Mouse (Mus musculus) stomach, postnatal 0 days (tissue): ENCODE data around the gene Msi2. TPM values are rescaled to one million over a fixed set of nuclear protein-coding genes. Genes with fewer than 3 reads are reported as not detected.
A peak's percentile ranks its signal among the peaks of the same experiment; 100 is the strongest.

ENCODE experiments used
- ATAC-seq: fragments of 200-750 bp; cut with Nextera tagmentation; 2 replicates; pipeline ENCODE4 v1.8.0; 2017; ENCODE audit not compliant: low FRiP score, low TSS enrichment
- DNase-seq: peaks from one replicate; pipeline ENCODE4 v3.0.0-alpha.2; 2016; ENCODE audit warnings: low spot score
- H3K27ac ChIP-seq: fragments of 300-500 bp; sonication (generic); replicated peaks from 2 replicates; pipeline ENCODE4 v1.5.1; 2014; ENCODE audit warnings: mild to moderate bottlenecking, control low read depth
- H3K27me3 ChIP-seq: fragments of 300-500 bp; sonication (generic); 2 replicates; pipeline ENCODE4 v1.6.1; 2014; ENCODE audit warnings: low read length; ENCODE audit not compliant: control insufficient read depth, insufficient read depth
- H3K36me3 ChIP-seq: fragments of 300-500 bp; sonication (generic); 2 replicates; pipeline ENCODE4 v1.6.1; 2014; ENCODE audit warnings: low read length, mixed read lengths; ENCODE audit not compliant: control insufficient read depth, insufficient read depth
- H3K4me1 ChIP-seq: fragments of 300-500 bp; sonication (generic); replicated peaks from 2 replicates; pipeline ENCODE4 v1.6.1; 2014; ENCODE audit warnings: antibody characterized with exemption; ENCODE audit not compliant: control insufficient read depth, insufficient read depth
- H3K4me2 ChIP-seq: fragments of 300-500 bp; sonication (generic); replicated peaks from 2 replicates; pipeline ENCODE4 v1.6.1; 2014; ENCODE audit warnings: low read depth, mild to moderate bottlenecking, control low read depth, moderate library complexity
- H3K4me3 ChIP-seq: fragments of 300-500 bp; sonication (generic); 2 replicates; pipeline ENCODE4 v1.5.1; 2014; ENCODE audit warnings: low read depth, low read length, control low read depth
- H3K9ac ChIP-seq: fragments of 300-500 bp; sonication (generic); 2 replicates; pipeline ENCODE4 v1.6.1; 2014; ENCODE audit warnings: mild to moderate bottlenecking, low read length, control low read depth, mixed read lengths
- H3K9me3 ChIP-seq: fragments of 300-500 bp; sonication (generic); 2 replicates; pipeline ENCODE4 v1.6.1; 2016; ENCODE audit warnings: low read length; ENCODE audit not compliant: control insufficient read depth
- CTCF ChIP-seq: IDR thresholded peaks from 2 replicates; pipeline ENCODE4 v1.5.1; 2016; ENCODE audit warnings: antibody characterized with exemption, low read depth, mild to moderate bottlenecking, moderate library complexity
- EP300 ChIP-seq: optimal IDR thresholded peaks from 2 replicates; pipeline ENCODE3; 2016; ENCODE audit warnings: antibody characterized with exemption
- WGBS: fragments of 180-500 bp; shearing (Covaris S2); extraction: QIAGEN DNeasy Blood & Tissue Kit; methylation state at CpG from one replicate; pipeline ENCODE4 v1.1.7; 2014; 5-methylcytosine and 5-hydroxymethylcytosine counted together
- polyA plus RNA-seq: library from polyadenylated mRNA; unstranded; fragments of >200 nt; fragmentation: Nextera tagmentation; extraction: Ambion mirVana; gene quantifications from 2 replicates; pipeline ENCODE4 v1.2.1, GENCODE M21; 2015

The Msi2 gene
- polyA plus RNA-seq, 1 experiment from 2014 or later: 6.7 TPM

- no peak for DNase-seq
These were observed 100.3 kb downstream of the Msi2 start for GRCm38 (mm10) chr11:88618005-88618501.

GRCm38 (mm10) chr11:88617380-88617779 is 100.9 kb downstream of the Msi2 start:
- H3K27ac ChIP-seq: peak overlapping the region; percentile 56; the same call in 1 of the 2 replicates
- WGBS: 89% methylated on average over 11 of the region's 11 CpGs
- H3K27me3 ChIP-seq: no peaks in the 10 kb centered on the region
- no peak overlapping the region for H3K9ac ChIP-seq
- no peak for ATAC-seq
- H3K4me3 ChIP-seq: no peak overlapping the region
- H3K4me2 ChIP-seq: no peak overlapping the region
- H3K9me3 ChIP-seq: no peaks in the 10 kb centered on the region
- no peaks in the 10 kb centered on the region for H3K36me3 ChIP-seq
- H3K4me1 ChIP-seq: peaks cover 21% of the 10 kb centered on the region
- no peak for DNase-seq
- no peak for TF ChIP-seq CTCF
- TF ChIP-seq EP300: no peak

More at GRCm38 (mm10) chr11:88618005-88618501, 100.3 kb downstream of the Msi2 start:
- H3K27ac ChIP-seq: peak overlapping the region; percentile 56
- H3K4me2 ChIP-seq: peak overlapping the region; percentile 11; the same call in 1 of the 2 replicates
- H3K9ac ChIP-seq: 0 out of 2 replicates have a peak overlapping the region, but pooled peaks have one; percentile 14
- H3K36me3 ChIP-seq: no peaks in the 10 kb centered on the region
- H3K4me1 ChIP-seq: peaks cover 19% of the 10 kb centered on the region
- no peak for TF ChIP-seq CTCF
- no peak overlapping the region for H3K4me3 ChIP-seq
- WGBS: 23% methylated on average over 15 of the region's 16 CpGs
- no peaks in the 10 kb centered on the region for H3K27me3 ChIP-seq
- H3K9me3 ChIP-seq: no peaks in the 10 kb centered on the region
- ATAC-seq: no peak

- H3K4me1 ChIP-seq: peaks cover 18% of the 10 kb centered on the region
These were observed 103.6 kb downstream of the Msi2 start for GRCm38 (mm10) chr11:88614527-88615305.

GRCm38 (mm10) chr11:88613771-88614526 is 104.4 kb downstream of the Msi2 start:
- TF ChIP-seq CTCF: no peak
- no peak for TF ChIP-seq EP300

More at GRCm38 (mm10) chr11:88614527-88615305, 103.6 kb downstream of the Msi2 start:
- Histone ChIP-seq H3K36me3 (no peaks in the 10 kb centered on the region), H3K27ac (peak overlapping the region; percentile 88), H3K4me2 (peak overlapping the region; percentile 12; the same call in 1 of the 2 replicates), H3K27me3 (no peaks in the 10 kb centered on the region), H3K9me3 (no peaks in the 10 kb centered on the region), H3K9ac (peak overlapping the region; percentile 18; the same call in 1 of the 2 replicates), H3K4me3 (no peak overlapping the region)
- DNase-seq (peak; percentile 57), ATAC-seq (peak; percentile 60)
- 49% methylated on average over 11 of the region's 11 CpGs for WGBS
- TF ChIP-seq CTCF (no peak), EP300 (no peak)

GRCm38 (mm10) chr11:88613008-88613407 is 105.3 kb downstream of the Msi2 start:
- TF ChIP-seq CTCF: no peak
- no peak for TF ChIP-seq EP300
- Histone ChIP-seq H3K27me3 (no peaks in the 10 kb centered on the region), H3K4me3 (no peak overlapping the region), H3K9me3 (no peaks in the 10 kb centered on the region), H3K4me1 (peaks cover 8% of the 10 kb centered on the region), H3K4me2 (no peak overlapping the region), H3K27ac (no peak overlapping the region; the same call in none of the 2 replicates), H3K36me3 (no peaks in the 10 kb centered on the region), H3K9ac (no peak overlapping the region)
- ATAC-seq (peak; percentile 32; the same call in 1 of the 2 replicates), DNase-seq (no peak)
- WGBS: 57% methylated on average over 6 of the region's 6 CpGs

More at GRCm38 (mm10) chr11:88613771-88614526, 104.4 kb downstream of the Msi2 start:
- 40% methylated on average over 11 of the region's 11 CpGs for WGBS
- DNase-seq: peak; percentile 63
- H3K36me3 ChIP-seq: no peaks in the 10 kb centered on the region
- no peaks in the 10 kb centered on the region for H3K27me3 ChIP-seq
- peak overlapping the region; percentile 12 for H3K4me2 ChIP-seq
- peak; percentile 77 for ATAC-seq
- H3K4me3 ChIP-seq: no peak overlapping the region
- no peaks in the 10 kb centered on the region for H3K9me3 ChIP-seq
- peak overlapping the region; percentile 18; the same call in 1 of the 2 replicates for H3K9ac ChIP-seq
- peaks cover 12% of the 10 kb centered on the region for H3K4me1 ChIP-seq
- H3K27ac ChIP-seq: peak overlapping the region; percentile 88
